ENCODE assay signal across 26 mouse cellular contexts in the genomic region with DNA sequence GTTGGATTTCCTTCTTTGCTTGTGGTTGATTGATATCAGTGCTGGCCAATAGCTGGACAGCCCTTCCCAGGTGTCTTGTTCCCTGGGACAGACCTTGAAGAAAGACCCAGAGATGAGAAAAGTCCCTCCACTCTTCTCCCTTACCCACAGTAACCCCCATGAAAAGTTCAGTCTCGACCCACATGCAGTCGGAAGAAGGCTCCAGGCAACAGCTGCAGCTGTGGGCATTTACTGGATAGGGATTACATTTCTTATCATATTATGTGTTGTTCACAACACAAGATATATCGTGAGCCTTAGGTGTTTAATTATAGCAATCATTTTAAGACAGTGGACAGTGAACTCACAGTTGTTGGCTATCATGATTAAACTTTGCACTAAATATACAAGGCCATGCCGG.
A peak's percentile ranks its signal among the peaks of the same experiment; 100 is the strongest.
DNase-seq lines count a peak whose midpoint lies in the region; ATAC-seq and TF ChIP-seq lines count a peak whose summit lies in the region.
"Had no signal": no experiment of that assay in that cellular context is flagged by ENCODE, and none has a peak within 500 bp of the region (broad histone marks: within the 10 kb centered on the region; RNA-seq: fewer than 3 reads in every experiment).

No protein-coding gene starts in this region.

- ATAC-seq in intestine, embryonic 16.5 days = peak; percentile 36; the same call in 1 of the 2 replicates
- no peak for ATAC-seq in intestine, embryonic 15.5 days
- no peak for ATAC-seq in liver, embryonic 11.5 days (replicated peaks; ENCODE audit: low FRiP score)
- ATAC-seq: CD4-positive, CD25-positive, alpha-beta regulatory T cell, adult 4 months; forebrain, embryonic 14.5 days; forebrain, embryonic 16.5 days had no signal

- no peak for TF ChIP-seq CTCF in liver, adult 2 months (IDR thresholded peaks at IDR 0.05; ENCODE audit: low read depth, low read length)

- H3K9ac ChIP-seq in intestine, embryonic 16.5 days (ENCODE audit: low read depth, low read length) = no peak overlapping the region
- no peak overlapping the region for H3K9ac ChIP-seq in intestine, embryonic 15.5 days
- H3K9ac ChIP-seq in liver, adult 2 months (ENCODE audit: low read depth, low read length) = no peak overlapping the region
- no peak overlapping the region for H3K9ac ChIP-seq in liver, embryonic 11.5 days (ENCODE audit: low read depth, low read length)
- H3K9ac ChIP-seq: embryonic facial prominence, embryonic 13.5 days; embryonic facial prominence, embryonic 15.5 days; forebrain, embryonic 12.5 days had no signal

- no peaks in the 10 kb centered on the region for H3K27me3 ChIP-seq in intestine, embryonic 16.5 days (replicated peaks; ENCODE audit: control insufficient read depth, insufficient read depth, low read length)
- no peaks in the 10 kb centered on the region for H3K27me3 ChIP-seq in intestine, embryonic 15.5 days (replicated peaks)
- no peaks in the 10 kb centered on the region for H3K27me3 ChIP-seq in liver, adult 2 months (ENCODE audit: control insufficient read depth, insufficient read depth, low read length)
- H3K27me3 ChIP-seq in liver, embryonic 11.5 days (replicated peaks; ENCODE audit: control insufficient read depth, insufficient read depth, low read length) = no peaks in the 10 kb centered on the region
- H3K27me3 ChIP-seq: CH12.LX; embryonic facial prominence, embryonic 13.5 days; embryonic facial prominence, embryonic 15.5 days had no signal

- no peaks in the 10 kb centered on the region for H3K4me1 ChIP-seq in intestine, embryonic 16.5 days (ENCODE audit: control insufficient read depth, insufficient read depth, low read length)
- H3K4me1 ChIP-seq in intestine, embryonic 15.5 days (replicated peaks) = 0 out of 2 replicates have a peak, but pooled peaks cover 4% of the 10 kb centered on the region
- H3K4me1 ChIP-seq in liver, adult 2 months (ENCODE audit: control insufficient read depth, insufficient read depth, low read length) = peaks cover 3% of the 10 kb centered on the region; the same call in 1 of the 2 replicates
- no peaks in the 10 kb centered on the region for H3K4me1 ChIP-seq in liver, embryonic 11.5 days (replicated peaks; ENCODE audit: control insufficient read depth, insufficient read depth, low read length)

- H3K4me3 ChIP-seq in intestine, embryonic 16.5 days (ENCODE audit: low read length) = no peak overlapping the region
- H3K4me3 ChIP-seq in intestine, embryonic 15.5 days (replicated peaks) = no peak overlapping the region
- H3K4me3 ChIP-seq in liver, adult 2 months (ENCODE audit: insufficient read depth, low read depth, low read length) = no peak overlapping the region
- no peak overlapping the region for H3K4me3 ChIP-seq in liver, embryonic 11.5 days (ENCODE audit: low read depth, low read length)
- H3K4me3 ChIP-seq: embryonic facial prominence, embryonic 13.5 days; embryonic facial prominence, embryonic 15.5 days; erythroblast, embryonic 14.5 days; forebrain, embryonic 10.5 days; forebrain, embryonic 12.5 days had no signal

- TF ChIP-seq POLR2A in liver, adult 2 months (IDR thresholded peaks at IDR 0.05; ENCODE audit: extremely low read depth, insufficient read depth, low read length) = no peak

- WGBS in intestine, embryonic 16.5 days = 81% methylated on average over 4 of the region's 4 CpGs
- WGBS in intestine, embryonic 15.5 days = 81% methylated on average over 4 of the region's 4 CpGs
- WGBS in liver, adult 2 months = 61% methylated on average over 4 of the region's 4 CpGs
- WGBS in liver, embryonic 11.5 days = 80% methylated on average over 4 of the region's 4 CpGs

- no peaks in the 10 kb centered on the region for H3K79me2 ChIP-seq in liver, adult 2 months (ENCODE audit: control insufficient read depth, insufficient read depth, low read length)

- no peaks in the 10 kb centered on the region for H3K9me3 ChIP-seq in intestine, embryonic 16.5 days (ENCODE audit: control insufficient read depth, low read length)
- H3K9me3 ChIP-seq in intestine, embryonic 15.5 days = no peaks in the 10 kb centered on the region
- no peaks in the 10 kb centered on the region for H3K9me3 ChIP-seq in liver, embryonic 11.5 days (ENCODE audit: control insufficient read depth, low read length)
- H3K9me3 ChIP-seq: embryonic facial prominence, embryonic 13.5 days; embryonic facial prominence, embryonic 15.5 days; forebrain, embryonic 10.5 days; forebrain, embryonic 12.5 days had no signal

- H3K36me3 ChIP-seq in intestine, embryonic 16.5 days (ENCODE audit: control insufficient read depth, insufficient read depth, low read length) = no peaks in the 10 kb centered on the region
- no peaks in the 10 kb centered on the region for H3K36me3 ChIP-seq in intestine, embryonic 15.5 days
- no peaks in the 10 kb centered on the region for H3K36me3 ChIP-seq in liver, adult 2 months (ENCODE audit: control insufficient read depth, insufficient read depth, low read length)
- H3K36me3 ChIP-seq in liver, embryonic 11.5 days (ENCODE audit: control insufficient read depth, insufficient read depth, low read length) = no peaks in the 10 kb centered on the region
- H3K36me3 ChIP-seq: embryonic facial prominence, embryonic 13.5 days; embryonic facial prominence, embryonic 15.5 days; forebrain, embryonic 10.5 days; forebrain, embryonic 12.5 days; G1E had no signal

- peak overlapping the region; percentile 54 for H3K27ac ChIP-seq in intestine, embryonic 16.5 days (ENCODE audit: low read length)
- H3K27ac ChIP-seq in intestine, embryonic 15.5 days = no peak overlapping the region
- H3K27ac ChIP-seq in liver, adult 2 months (replicated peaks; ENCODE audit: insufficient read depth, low read depth, low read length) = no peak overlapping the region
- no peak overlapping the region for H3K27ac ChIP-seq in liver, embryonic 11.5 days (ENCODE audit: low read depth, low read length)
- H3K27ac ChIP-seq: embryonic facial prominence, embryonic 13.5 days; embryonic facial prominence, embryonic 15.5 days; forebrain, embryonic 10.5 days; forebrain, embryonic 12.5 days had no signal

- peak; percentile 50 for DNase-seq in liver, adult 2 months (ENCODE audit: extremely low read depth, low read depth, low spot score)
- DNase-seq in liver, embryonic 11.5 days (ENCODE audit: low spot score) = no peak
- DNase-seq in MN1 (ENCODE audit: low spot score) = no peak
- DNase-seq: adrenal gland, adult 2 months; adrenal gland, postnatal 10 days; adrenal gland, postnatal 25 days; B cell, adult 2 months; cerebellum, adult 11 months; cerebellum, adult 18-20 months; cerebellum, adult 8-10 months; cerebellum, adult 9-11 months; cerebellum, postnatal 14 days; cerebellum, postnatal 36 days; embryo, embryonic 11 days had no signal

- no peak overlapping the region for H3K4me2 ChIP-seq in intestine, embryonic 16.5 days (ENCODE audit: low read depth, low read length)
- no peak overlapping the region for H3K4me2 ChIP-seq in intestine, embryonic 15.5 days (replicated peaks)
- H3K4me2 ChIP-seq in liver, embryonic 11.5 days = no peak overlapping the region
- H3K4me2 ChIP-seq: embryonic facial prominence, embryonic 13.5 days; embryonic facial prominence, embryonic 15.5 days; forebrain, embryonic 12.5 days had no signal
